Mouse (Mus musculus) heart, postnatal 0 days (tissue): ENCODE data around the gene Pithd1.

Source experiments
- CTCF ChIP-seq: IDR thresholded peaks from 2 replicates; pipeline ENCODE4 v1.5.1; 2016; ENCODE audit warnings: antibody characterized with exemption, control low read depth, low read depth
- EP300 ChIP-seq: IDR thresholded peaks from 2 replicates; pipeline ENCODE4 v1.6.1; 2016; ENCODE audit warnings: antibody characterized with exemption, low read depth

GRCm38 (mm10) chr4:136004107-136004675, 17.1 kb upstream of the Pithd1 start:
- TF ChIP-seq CTCF (no peak), EP300 (no peak)
